Mouse (Mus musculus): ENCODE data around the gene C1qa. TPM values are rescaled to one million over a fixed set of nuclear protein-coding genes. Genes with fewer than 3 reads are reported as not detected.

Gene C1qa
- polyA plus RNA-seq, 1 experiment from 2014 or later: 23.0 TPM

DNA sequence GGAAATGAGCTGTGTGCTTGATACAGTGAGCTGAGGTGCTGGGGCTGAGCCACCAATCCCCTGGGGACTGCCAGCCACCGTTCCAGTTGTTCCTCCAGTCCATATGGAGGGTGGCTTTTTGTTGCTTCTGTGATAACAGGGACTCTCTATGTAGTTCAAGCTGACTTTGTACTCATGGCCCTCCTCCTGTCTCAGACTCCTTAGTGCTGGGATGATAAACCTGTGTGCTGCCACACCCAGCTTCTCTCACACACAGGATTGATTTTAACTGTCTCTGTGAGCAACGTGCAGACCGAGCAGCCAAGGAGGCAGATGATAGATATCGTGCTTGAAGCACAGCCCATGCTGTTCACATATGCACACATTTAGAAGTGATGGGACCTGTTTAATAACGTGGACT, 46.5 kb downstream of the C1qa start:
- Histone ChIP-seq H3K36me3 (no peaks in the 10 kb centered on the region), H3K4me1 (peaks cover 6% of the 10 kb centered on the region), H3K9me3 (no peaks in the 10 kb centered on the region), H3K9ac (no peak overlapping the region), H3K4me3 (no peak overlapping the region), H3K4me2 (replicated peaks) (no peak overlapping the region), H3K27ac (no peak overlapping the region), H3K27me3 (peaks cover 5% of the 10 kb centered on the region)
- ATAC-seq (ENCODE audit: low FRiP score, low read depth): no peak
- WGBS: 65% methylated on average over 5 of the region's 5 CpGs

DNA sequence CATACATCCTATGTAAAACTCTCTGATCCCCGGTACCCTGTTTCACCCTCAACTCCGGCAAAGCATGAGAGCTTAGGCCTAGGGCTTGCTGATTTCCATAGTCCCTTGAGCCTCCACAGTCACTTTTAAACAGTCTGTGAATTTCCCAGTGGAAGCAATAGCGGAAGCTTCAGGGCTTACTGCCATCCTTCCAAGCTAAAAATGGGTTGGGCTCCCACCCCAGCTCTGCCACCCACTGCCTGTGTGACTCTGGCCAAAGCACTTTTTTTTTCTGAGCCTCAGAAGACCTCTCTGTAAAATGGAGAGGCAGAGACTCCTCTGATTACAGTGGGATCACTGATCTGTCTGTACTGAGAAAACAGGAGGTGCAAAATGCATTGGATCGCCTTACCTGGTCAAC, 50.0 kb downstream of the C1qa start:
- Histone ChIP-seq H3K4me1 (peaks cover 6% of the 10 kb centered on the region), H3K9ac (no peak overlapping the region), H3K4me2 (replicated peaks) (no peak overlapping the region), H3K9me3 (no peaks in the 10 kb centered on the region), H3K27ac (no peak overlapping the region), H3K36me3 (no peaks in the 10 kb centered on the region), H3K27me3 (peaks cover 5% of the 10 kb centered on the region), H3K4me3 (no peak overlapping the region)
- no peak for ATAC-seq (ENCODE audit: low FRiP score, low read depth)
- 62% methylated on average over 4 of the region's 4 CpGs for WGBS

DNA sequence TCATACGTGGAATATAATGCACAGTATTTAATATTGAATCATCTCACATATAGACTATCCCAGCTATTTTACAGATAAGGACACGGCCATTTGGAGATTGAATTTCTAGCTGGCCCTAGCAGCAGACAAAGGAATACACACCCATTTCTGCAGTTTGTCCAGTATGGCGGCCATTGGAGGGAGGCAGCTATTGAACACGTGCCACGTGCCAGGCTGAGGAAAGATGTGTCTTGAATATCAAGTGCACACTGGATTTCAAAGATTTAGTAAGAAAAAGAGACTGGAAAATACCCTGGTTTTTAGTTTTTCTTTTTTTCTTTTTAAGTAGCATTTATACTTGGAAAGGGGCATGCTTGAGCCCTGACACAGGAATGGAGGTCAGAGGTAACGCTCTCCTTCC, 51.4 kb downstream of the C1qa start:
- no peak overlapping the region for H3K9ac ChIP-seq
- 85% methylated on average over 6 of the region's 6 CpGs for WGBS
- no peaks in the 10 kb centered on the region for H3K9me3 ChIP-seq
- no peak overlapping the region for H3K27ac ChIP-seq
- no peak overlapping the region for H3K4me3 ChIP-seq
- no peak overlapping the region for H3K4me2 ChIP-seq (replicated peaks)
- no peaks in the 10 kb centered on the region for H3K36me3 ChIP-seq
- peaks cover 9% of the 10 kb centered on the region for H3K27me3 ChIP-seq
- H3K4me1 ChIP-seq: no peaks in the 10 kb centered on the region
- ATAC-seq (ENCODE audit: low FRiP score, low read depth): no peak

Other genes starting within 250 kb of the C1qa start
- 10.3 and 10.9 TPM in 2 replicates for gene Ephb2, start 62.8 kb downstream of the C1qa start, polyA plus RNA-seq (2015; fragmentation: Nextera tagmentation; extraction: Ambion mirVana)
- 39.7 and 41.0 TPM in 2 replicates for gene C1qb, start 12.6 kb downstream of the C1qa start, polyA plus RNA-seq (2015; fragmentation: Nextera tagmentation; extraction: Ambion mirVana)
- gene C1qc, start 5.7 kb downstream of the C1qa start, polyA plus RNA-seq (2015; fragmentation: Nextera tagmentation; extraction: Ambion mirVana): 18.1 and 18.8 TPM in 2 replicates
- gene Epha8, start 58.0 kb upstream of the C1qa start, polyA plus RNA-seq (2015; fragmentation: Nextera tagmentation; extraction: Ambion mirVana): 0.47 and 0.71 TPM in 2 replicates
- gene Zbtb40, start 150.0 kb upstream of the C1qa start, polyA plus RNA-seq (2015; fragmentation: Nextera tagmentation; extraction: Ambion mirVana): 3.9 and 5.0 TPM in 2 replicates